Mouse (Mus musculus): ENCODE measurements around the gene Myh10.

The Myh10 gene

GRCm38 (mm10) chr11:68750938-68751337 is 59.6 kb downstream of the Myh10 start:
- no peak for DNase-seq

GRCm38 (mm10) chr11:68754283-68754682 is 62.9 kb downstream of the Myh10 start:
- no peak for DNase-seq

- no peak for DNase-seq
Observed at GRCm38 (mm10) chr11:68756456-68757348, 65.3 kb downstream of the Myh10 start.

GRCm38 (mm10) chr11:68759691-68760090 is 68.3 kb downstream of the Myh10 start:
- no peak for DNase-seq

- DNase-seq: no peak
Observed at GRCm38 (mm10) chr11:68761155-68761554, 69.8 kb downstream of the Myh10 start.

- DNase-seq: no peak
Observed at GRCm38 (mm10) chr11:68761664-68762063, 70.3 kb downstream of the Myh10 start.

GRCm38 (mm10) chr11:68764622-68765021 is 73.3 kb downstream of the Myh10 start:
- no peak for DNase-seq

GRCm38 (mm10) chr11:68767762-68768542 is 76.6 kb downstream of the Myh10 start:
- no peak for DNase-seq

GRCm38 (mm10) chr11:68769770-68770510 is 78.6 kb downstream of the Myh10 start:
- no peak for DNase-seq

- no peak for DNase-seq
Observed at GRCm38 (mm10) chr11:68776147-68776655, 84.8 kb downstream of the Myh10 start.

- DNase-seq: no peak
Observed at GRCm38 (mm10) chr11:68777933-68778332, 86.6 kb downstream of the Myh10 start.

- no peak for DNase-seq
Observed at GRCm38 (mm10) chr11:68778855-68779254, 87.5 kb downstream of the Myh10 start.

GRCm38 (mm10) chr11:68779735-68780465 is 88.5 kb downstream of the Myh10 start:
- DNase-seq: no peak

- DNase-seq: no peak
Observed at GRCm38 (mm10) chr11:68780466-68781114, 89.2 kb downstream of the Myh10 start.

- DNase-seq: no peak
Observed at GRCm38 (mm10) chr11:68782336-68782735, 91.0 kb downstream of the Myh10 start.

- DNase-seq: no peak
Observed at GRCm38 (mm10) chr11:68785813-68786212, 94.5 kb downstream of the Myh10 start.

- no peak for DNase-seq
Observed at GRCm38 (mm10) chr11:68787222-68787621, 95.9 kb downstream of the Myh10 start.

GRCm38 (mm10) chr11:68790720-68791119 is 99.4 kb downstream of the Myh10 start:
- no peak for DNase-seq

GRCm38 (mm10) chr11:68791794-68792193 is 100.4 kb downstream of the Myh10 start:
- no peak for DNase-seq

GRCm38 (mm10) chr11:68798258-68798657 is 106.9 kb downstream of the Myh10 start:
- no peak for DNase-seq

GRCm38 (mm10) chr11:68805148-68805547 is 113.8 kb downstream of the Myh10 start:
- DNase-seq: no peak

GRCm38 (mm10) chr11:68807787-68808186 is 116.4 kb downstream of the Myh10 start:
- peak; percentile 22 to 68 for DNase-seq
